Mouse (Mus musculus) cerebellum, adult 11-12 months (tissue): ENCODE results near the gene Xlr.
"Not testable (repeated sequence)": the region's sequence is repeated elsewhere in the genome, so short reads cannot be mapped to it uniquely, and the experiment has no call there.

ENCODE experiments used
- DNase-seq: peaks from one replicate; pipeline ENCODE4 v3.0.0; 2022

Xlr gene

GRCm38 (mm10) chrX:53797519-53797918 lies at the start of gene Xlr:
TSS of gene Xlr (minus strand) at chrX:53797706.
- not testable (repeated sequence) for DNase-seq

DNA sequence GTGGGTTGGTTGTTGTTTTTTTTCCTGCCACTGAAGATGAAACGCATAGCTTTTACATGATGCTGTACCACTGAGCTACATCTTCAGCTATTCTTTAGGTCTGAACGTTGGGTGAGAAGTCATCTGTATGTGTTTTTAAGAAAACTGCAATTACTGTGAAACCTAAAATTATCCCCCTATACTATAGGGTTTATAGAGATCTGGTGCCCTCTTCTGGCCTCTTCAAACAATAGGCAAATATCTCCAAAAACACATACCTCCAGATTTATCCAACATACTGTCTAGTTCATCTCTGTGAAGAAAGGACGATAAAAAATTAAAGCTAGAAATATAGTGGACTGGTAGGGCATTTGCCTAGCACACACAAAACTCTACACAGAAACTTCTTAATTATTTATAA lies 1.6 kb upstream of the Xlr start:
- no peak for DNase-seq

DNA sequence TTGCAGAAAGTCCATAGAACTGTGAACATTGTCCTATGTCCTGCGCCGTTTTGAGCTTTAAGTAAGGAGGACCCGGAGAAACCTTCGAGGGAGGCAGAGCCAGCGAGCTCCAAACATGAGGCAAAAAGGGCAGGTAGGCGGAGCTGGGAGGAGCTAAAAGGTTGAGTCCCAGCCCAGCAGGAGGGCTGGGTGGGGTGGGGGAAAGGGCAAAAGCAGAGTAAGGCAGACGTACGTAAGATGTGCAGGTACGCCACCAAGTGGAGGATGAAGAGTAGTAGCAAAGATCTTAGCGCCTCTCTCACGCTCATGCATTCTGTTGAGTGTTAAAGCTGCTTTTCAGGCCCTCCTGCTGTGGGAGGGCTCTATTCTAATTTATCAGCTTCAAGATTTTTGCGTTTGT lies 21.2 kb downstream of the Xlr start, which contains the start of gene Zfp36l3:
TSS of gene Zfp36l3 (minus strand) at position 119 of the 400 bp plus-strand sequence.
- DNase-seq, result no peak

GRCm38 (mm10) chrX:53757736-53758135 lies 39.8 kb downstream of the Xlr start, which contains the start of gene 1700013H16Rik:
TSS of gene 1700013H16Rik (minus strand) at chrX:53757831.
- DNase-seq, result no peak

DNA sequence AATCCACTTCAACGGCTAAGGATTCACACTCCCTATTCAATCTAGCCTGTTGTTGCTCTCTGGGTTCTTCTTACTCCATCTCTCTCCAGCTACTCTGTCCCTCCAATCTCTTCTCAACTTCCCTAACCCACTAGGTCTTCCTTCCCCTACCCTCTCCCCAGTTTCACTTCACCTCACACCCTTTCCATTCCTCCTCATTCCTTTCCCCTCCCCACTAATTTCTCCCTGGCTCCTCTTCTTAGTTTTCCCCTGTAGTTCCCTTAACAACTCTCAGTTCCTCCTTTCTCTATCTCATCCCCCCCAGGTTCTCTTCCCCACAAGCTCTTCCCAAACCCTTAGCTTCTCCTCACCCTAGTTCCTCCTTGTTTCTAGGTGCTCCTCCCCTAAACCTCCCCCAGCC lies 44.7 kb downstream of the Xlr start:
- no peak for DNase-seq

DNA sequence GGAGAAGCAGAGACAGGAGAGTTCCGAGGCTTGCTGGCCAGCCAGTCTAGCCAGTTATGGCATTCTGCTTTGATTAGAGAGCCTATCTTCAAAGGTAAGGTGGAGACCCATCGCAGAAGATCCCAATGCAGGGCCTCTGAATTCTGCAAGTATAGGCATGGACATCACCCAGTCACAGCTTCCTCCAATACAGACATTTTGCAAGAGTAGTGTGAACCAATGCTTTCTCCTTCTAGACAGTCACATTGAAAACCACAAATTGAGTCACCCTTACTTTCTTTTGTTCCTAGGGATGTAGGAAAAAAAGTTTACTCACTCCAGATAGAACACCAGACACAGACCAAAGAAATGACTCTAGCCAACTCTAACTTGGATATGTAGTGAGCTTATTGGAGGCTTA lies 68.5 kb downstream of the Xlr start:
- DNase-seq, result no peak
